Mouse (Mus musculus) colon, adult 2 months (tissue): ENCODE results near the gene Noc4l. TPM values are rescaled to one million over a fixed set of nuclear protein-coding genes. Genes with fewer than 3 reads are reported as not detected.

Source experiments
- polyA plus RNA-seq: library from polyadenylated mRNA; depleted of rRNA; stranded (reverse); fragments of >200 nt; gene quantifications from 2 replicates; pipeline ENCODE4 v1.2.3, GENCODE M21; 2012; rRNA removed

Gene Noc4l
- 47.8 and 56.4 TPM in 2 replicates for polyA plus RNA-seq

DNA sequence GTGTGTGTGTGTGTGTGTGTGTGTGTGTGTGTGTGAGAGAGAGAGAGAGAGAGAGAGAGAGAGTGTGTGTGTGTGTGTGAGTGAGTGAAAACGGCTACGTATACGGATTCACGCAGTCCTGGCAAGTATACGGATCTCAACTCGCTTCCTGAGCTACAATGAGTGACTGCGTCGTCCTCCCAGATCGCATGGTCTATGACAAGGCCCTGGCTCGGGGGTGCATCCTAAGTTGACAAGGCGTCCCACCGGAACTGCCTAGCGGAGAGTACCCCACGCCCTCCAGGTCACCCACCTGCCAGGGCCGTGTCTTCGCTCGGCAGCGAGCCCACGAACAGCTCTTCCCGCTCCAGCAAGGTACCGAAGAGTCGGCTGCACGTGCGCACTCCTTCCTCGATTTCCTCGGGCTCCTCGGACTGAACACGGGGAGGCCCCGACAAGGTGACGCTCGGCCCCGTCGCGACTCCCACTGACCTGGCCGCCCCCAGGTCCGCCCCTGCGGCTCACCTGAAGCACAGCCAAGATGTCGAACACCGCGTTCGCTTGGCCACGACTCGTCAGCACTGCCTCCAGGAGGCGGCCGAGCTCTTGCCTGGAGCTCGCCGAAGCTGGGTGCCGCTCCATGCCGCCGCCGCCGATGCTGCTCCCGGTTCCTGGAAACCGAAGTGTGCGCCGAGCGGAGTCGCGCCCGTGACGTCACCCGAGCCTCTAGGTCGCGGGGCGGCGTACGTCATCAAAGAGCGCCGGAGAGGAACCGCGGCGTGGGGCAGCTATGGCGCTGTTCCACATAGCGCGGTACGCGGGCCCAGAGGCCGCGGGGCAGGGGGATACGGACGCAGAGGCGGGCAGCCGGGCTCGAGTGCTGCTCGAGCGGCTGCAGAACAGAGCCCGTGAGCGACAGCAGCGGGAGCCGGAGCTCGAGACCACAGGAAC, at the start of gene Noc4l, which contains the start of gene Ddx51:
TSS of gene Noc4l (minus strand) at position 699 of the 930 bp plus-strand sequence.
TSS of gene Ddx51 (plus strand) at position 733 of the 930 bp plus-strand sequence.

Other genes starting within 250 kb of the Noc4l start
- gene Fbrsl1, start 204.9 kb downstream of the Noc4l start, polyA plus RNA-seq = 119 and 136 TPM in 2 replicates
- gene Galnt9, start 109.1 kb downstream of the Noc4l start, polyA plus RNA-seq = 0.35 TPM in 2 replicates
- 9.7 and 12.4 TPM in 2 replicates for gene Ddx51, start within 50 bp of the Noc4l start, polyA plus RNA-seq
- 44.8 and 64.9 TPM in 2 replicates for gene Ep400, start 117.3 kb upstream of the Noc4l start, polyA plus RNA-seq
- gene Pus1, start 127.2 kb upstream of the Noc4l start, polyA plus RNA-seq = 22.3 and 22.5 TPM in 2 replicates
- gene Ulk1, start 156.7 kb upstream of the Noc4l start, polyA plus RNA-seq = 41.9 and 43.3 TPM in 2 replicates
- gene Hscb, start 186.4 kb upstream of the Noc4l start, polyA plus RNA-seq = 19.3 and 24.9 TPM in 2 replicates
- gene Chek2, start 186.6 kb upstream of the Noc4l start, polyA plus RNA-seq = 7.1 and 9.2 TPM in 2 replicates
- gene Ttc28, start 226.4 kb upstream of the Noc4l start, polyA plus RNA-seq = 3.1 and 4.3 TPM in 2 replicates